Mouse (Mus musculus): ENCODE results near the gene Olfr1357.

- TF ChIP-seq CTCF (IDR thresholded peaks at IDR 0.05; ENCODE audit: borderline replicate concordance, insufficient read depth, low read depth, low read length): no peak
- TF ChIP-seq POLR2A (IDR thresholded peaks at IDR 0.05; ENCODE audit: borderline replicate concordance, insufficient read depth, low read length): no peak
Observed at GRCm38 (mm10) chr10:78594157-78594556, 23.7 kb downstream of the Olfr1357 start.

Data from cerebellum, adult 2 months (tissue).